Mouse (Mus musculus) forebrain, embryonic 11.5 days (tissue): ENCODE results near the gene App. TPM values are rescaled to one million over a fixed set of nuclear protein-coding genes. Genes with fewer than 3 reads are reported as not detected.

ENCODE experiments used
- ATAC-seq: fragments of 200-750 bp; cut with Nextera tagmentation; replicated peaks from 2 replicates; pipeline ENCODE4 v1.8.0; 2017; ENCODE audit warnings: moderate TSS enrichment; ENCODE audit not compliant: low FRiP score
- DNase-seq: peaks from one replicate; pipeline ENCODE4 v3.0.0-alpha.2; 2017; ENCODE audit warnings: low spot score
- H3K27ac ChIP-seq: fragments of 300-500 bp; sonication (generic); 2 replicates; pipeline ENCODE4 v1.5.1; 2014; ENCODE audit warnings: low read depth, low read length
- H3K27me3 ChIP-seq: fragments of 300-500 bp; sonication (generic); 2 replicates; pipeline ENCODE4 v1.6.1; 2014; ENCODE audit warnings: mild to moderate bottlenecking, low read length, mixed read lengths; ENCODE audit not compliant: control insufficient read depth, insufficient read depth
- H3K36me3 ChIP-seq: fragments of 300-500 bp; sonication (generic); 2 replicates; pipeline ENCODE4 v1.6.1; 2014; ENCODE audit warnings: mild to moderate bottlenecking, low read length, moderate library complexity, mixed read lengths; ENCODE audit not compliant: control insufficient read depth, insufficient read depth
- H3K4me1 ChIP-seq: fragments of 300-500 bp; sonication (generic); replicated peaks from 2 replicates; pipeline ENCODE4 v1.6.1; 2014; ENCODE audit warnings: low read length, mixed read lengths; ENCODE audit not compliant: control insufficient read depth, insufficient read depth
- H3K4me2 ChIP-seq: fragments of 300-500 bp; sonication (generic); 2 replicates; pipeline ENCODE4 v1.6.1; 2014; ENCODE audit warnings: low read depth, mild to moderate bottlenecking, low read length, moderate library complexity, mixed read lengths; ENCODE audit not compliant: severe bottlenecking
- H3K4me3 ChIP-seq: fragments of 300-500 bp; sonication (generic); 2 replicates; pipeline ENCODE4 v1.5.1; 2014; ENCODE audit warnings: low read depth, low read length
- H3K9ac ChIP-seq: fragments of 300-500 bp; sonication (generic); 2 replicates; pipeline ENCODE4 v1.6.1; 2014; ENCODE audit warnings: low read length
- H3K9me3 ChIP-seq: fragments of 300-500 bp; sonication (generic); 2 replicates; pipeline ENCODE4 v1.6.1; 2016; ENCODE audit warnings: low read length, mixed read lengths; ENCODE audit not compliant: control insufficient read depth
- WGBS: fragments of 180-500 bp; shearing (Covaris S2); extraction: QIAGEN DNeasy Blood & Tissue Kit; methylation state at CpG from one replicate; pipeline ENCODE4 v1.1.7; 2014; 5-methylcytosine and 5-hydroxymethylcytosine counted together
- polyA plus RNA-seq: library from polyadenylated mRNA; unstranded; fragments of >200 nt; fragmentation: Nextera tagmentation; extraction: Ambion mirVana; gene quantifications from 2 replicates; pipeline ENCODE4 v1.2.1, GENCODE M21; 2014

App gene
- polyA plus RNA-seq, 1 experiment from 2014 or later: 134 TPM

- Histone ChIP-seq H3K4me1 (no peaks in the 10 kb centered on the region), H3K27me3 (no peaks in the 10 kb centered on the region), H3K36me3 (no peaks in the 10 kb centered on the region), H3K9me3 (no peaks in the 10 kb centered on the region), H3K27ac (no peak overlapping the region), H3K9ac (no peak overlapping the region), H3K4me3 (no peak overlapping the region), H3K4me2 (no peak overlapping the region)
- ATAC-seq (no peak), DNase-seq (no peak)
- 84% methylated on average over 2 of the region's 2 CpGs for WGBS
These were observed 13.4 kb downstream of the App start for GRCm38 (mm10) chr16:85160140-85160539.

GRCm38 (mm10) chr16:85157796-85158546 lies 15.6 kb downstream of the App start:
- H3K27ac ChIP-seq: no peak overlapping the region
- no peak overlapping the region for H3K4me2 ChIP-seq
- ATAC-seq: no peak
- no peak for DNase-seq
- H3K36me3 ChIP-seq: no peaks in the 10 kb centered on the region
- H3K9me3 ChIP-seq: no peaks in the 10 kb centered on the region
- H3K4me3 ChIP-seq: no peak overlapping the region
- H3K27me3 ChIP-seq: no peaks in the 10 kb centered on the region
- no peaks in the 10 kb centered on the region for H3K4me1 ChIP-seq
- 82% methylated on average over 11 of the region's 11 CpGs for WGBS
- H3K9ac ChIP-seq: no peak overlapping the region

DNA sequence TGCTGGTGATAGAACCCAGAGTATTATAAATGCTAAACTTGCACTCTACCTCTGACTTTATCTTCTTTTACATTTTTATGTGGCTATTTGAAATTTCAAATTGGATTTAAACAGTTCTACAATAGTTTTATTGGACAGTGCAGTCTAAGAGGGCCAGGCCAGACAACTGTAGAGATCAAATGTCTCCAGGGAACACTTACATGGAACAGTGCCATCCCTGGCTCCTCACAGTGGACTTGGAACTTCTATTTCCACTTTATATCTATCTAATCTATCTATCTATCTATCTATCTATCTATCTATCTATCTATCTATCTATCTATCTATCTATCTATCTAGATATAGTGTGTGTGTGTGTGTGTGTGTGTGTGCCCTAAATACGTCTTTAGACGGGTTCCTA lies 16.4 kb downstream of the App start:
- no peak overlapping the region for H3K4me2 ChIP-seq
- ATAC-seq (no peak), DNase-seq (no peak)
- H3K27me3 ChIP-seq: no peaks in the 10 kb centered on the region
- H3K9ac ChIP-seq: no peak overlapping the region
- no peak overlapping the region for H3K4me3 ChIP-seq
- H3K9me3 ChIP-seq: no peaks in the 10 kb centered on the region
- H3K4me1 ChIP-seq: no peaks in the 10 kb centered on the region
- WGBS: 94% methylated on average over 2 of the region's 2 CpGs
- H3K36me3 ChIP-seq: no peaks in the 10 kb centered on the region
- H3K27ac ChIP-seq: no peak overlapping the region

GRCm38 (mm10) chr16:85155836-85156235 lies 17.7 kb downstream of the App start:
- Histone ChIP-seq H3K4me2 (no peak overlapping the region), H3K9me3 (no peaks in the 10 kb centered on the region), H3K9ac (no peak overlapping the region), H3K4me3 (no peak overlapping the region), H3K27me3 (no peaks in the 10 kb centered on the region), H3K36me3 (no peaks in the 10 kb centered on the region), H3K27ac (no peak overlapping the region), H3K4me1 (peaks cover 5% of the 10 kb centered on the region; the same call in 1 of the 2 replicates)
- WGBS: 53% methylated on average over 10 of the region's 10 CpGs
- DNase-seq: no peak
- no peak for ATAC-seq

DNA sequence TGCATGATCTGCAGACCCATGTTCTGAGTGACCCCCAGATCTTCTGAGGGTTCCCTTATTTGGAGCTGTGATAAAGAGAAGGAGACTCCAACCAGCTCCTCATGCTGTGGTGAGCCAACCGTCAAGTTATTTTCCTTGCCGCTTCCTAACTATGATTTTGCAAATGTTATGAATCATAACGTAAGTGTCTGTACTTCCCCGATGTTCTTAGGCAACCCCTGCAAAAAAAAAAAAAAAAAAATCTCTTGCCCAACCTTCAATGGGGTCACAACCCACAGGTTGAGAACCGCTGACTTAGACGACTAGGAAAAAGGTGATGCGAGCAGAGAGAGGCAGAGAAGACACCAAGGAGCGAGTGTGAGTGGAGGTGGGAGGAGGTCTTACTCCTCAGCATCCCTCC lies 21.1 kb downstream of the App start:
- no peaks in the 10 kb centered on the region for H3K36me3 ChIP-seq
- H3K4me3 ChIP-seq: no peak overlapping the region
- H3K9me3 ChIP-seq: no peaks in the 10 kb centered on the region
- ATAC-seq (no peak), DNase-seq (no peak)
- WGBS: 88% methylated on average over 8 of the region's 8 CpGs
- peaks cover 5% of the 10 kb centered on the region; the same call in 1 of the 2 replicates for H3K4me1 ChIP-seq
- H3K4me2 ChIP-seq: no peak overlapping the region
- no peak overlapping the region for H3K27ac ChIP-seq
- H3K27me3 ChIP-seq: no peaks in the 10 kb centered on the region
- H3K9ac ChIP-seq: no peak overlapping the region

DNA sequence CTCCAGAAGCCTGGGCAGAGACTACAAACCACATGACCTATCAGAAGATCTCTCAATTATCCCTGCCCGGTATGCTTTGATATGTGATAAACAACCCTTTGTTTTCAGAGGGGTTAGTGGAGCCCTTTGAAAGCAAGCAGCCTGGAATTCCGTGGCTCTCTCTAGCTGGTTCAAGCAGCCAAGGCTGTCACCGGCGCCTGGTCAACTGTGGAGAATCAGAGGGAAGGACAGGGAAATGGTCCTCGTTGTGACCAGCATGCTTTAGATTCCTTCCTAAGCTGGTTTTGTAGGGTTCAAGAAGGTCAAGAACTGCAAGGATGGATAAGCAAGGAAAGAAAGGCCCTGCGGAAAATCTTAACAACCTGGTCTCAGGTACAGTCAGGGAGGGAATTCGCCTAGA lies 21.9 kb downstream of the App start:
- no peaks in the 10 kb centered on the region for H3K36me3 ChIP-seq
- H3K4me2 ChIP-seq: no peak overlapping the region
- no peak overlapping the region; the same call in 1 of the 2 replicates for H3K27ac ChIP-seq
- no peaks in the 10 kb centered on the region for H3K9me3 ChIP-seq
- no peak overlapping the region for H3K9ac ChIP-seq
- ATAC-seq: no peak
- no peak for DNase-seq
- H3K27me3 ChIP-seq: no peaks in the 10 kb centered on the region
- peaks cover 5% of the 10 kb centered on the region; the same call in 1 of the 2 replicates for H3K4me1 ChIP-seq
- WGBS: 29% methylated on average over 7 of the region's 7 CpGs
- no peak overlapping the region for H3K4me3 ChIP-seq

DNA sequence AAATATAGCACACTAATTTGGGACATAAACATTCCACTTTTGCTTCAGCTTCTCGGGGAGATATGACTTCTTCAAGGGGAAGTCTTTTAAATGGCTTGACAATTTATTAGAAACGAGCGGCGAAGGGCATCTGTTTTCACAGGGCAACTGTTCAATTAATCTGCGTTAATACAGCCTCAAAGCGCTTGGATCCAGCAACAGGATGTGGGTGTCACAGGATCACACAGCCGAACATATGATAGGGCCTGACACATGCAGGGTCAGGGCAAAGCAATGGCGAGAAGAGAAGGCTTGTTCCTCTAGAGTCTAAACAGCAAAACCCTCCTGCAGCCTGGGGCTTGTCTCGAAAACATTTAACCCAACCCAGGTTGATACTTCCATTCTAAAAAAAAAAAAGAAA lies 22.7 kb downstream of the App start:
- DNase-seq (no peak), ATAC-seq (no peak)
- Histone ChIP-seq H3K36me3 (no peaks in the 10 kb centered on the region), H3K27ac (no peak overlapping the region), H3K27me3 (no peaks in the 10 kb centered on the region), H3K4me1 (peaks cover 6% of the 10 kb centered on the region; the same call in 1 of the 2 replicates), H3K4me3 (no peak overlapping the region), H3K4me2 (no peak overlapping the region), H3K9me3 (no peaks in the 10 kb centered on the region), H3K9ac (no peak overlapping the region)
- WGBS: 69% methylated on average over 9 of the region's 9 CpGs

DNA sequence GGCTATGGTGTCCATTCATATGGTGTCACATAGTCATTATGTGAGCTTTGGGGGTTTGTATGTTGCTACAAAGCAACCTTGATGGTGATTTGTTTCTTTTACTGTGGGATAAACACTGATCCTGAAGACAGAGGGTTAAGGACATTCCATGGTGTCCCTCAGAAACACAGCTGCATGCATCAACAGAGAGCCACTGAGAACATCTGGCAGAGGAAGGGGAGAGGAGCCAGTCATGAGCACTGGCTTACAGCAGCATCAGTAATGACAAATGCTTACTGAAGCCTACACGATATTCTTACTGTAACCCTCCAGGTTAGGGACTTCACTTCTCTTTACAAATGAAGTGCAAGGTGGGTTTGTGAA lies 24.1 kb downstream of the App start:
- Histone ChIP-seq H3K9ac (no peak overlapping the region), H3K4me3 (no peak overlapping the region), H3K4me2 (no peak overlapping the region), H3K27me3 (no peaks in the 10 kb centered on the region), H3K4me1 (peaks cover 8% of the 10 kb centered on the region; the same call in 1 of the 2 replicates), H3K9me3 (no peaks in the 10 kb centered on the region), H3K36me3 (no peaks in the 10 kb centered on the region), H3K27ac (no peak overlapping the region)
- peak; percentile 17 for DNase-seq
- WGBS: 92% methylated on average over 1 of the region's 1 CpGs
- no peak for ATAC-seq
